Mouse (Mus musculus) gastrocnemius, postnatal 4 days (tissue): ENCODE data around the gene Gm20388. TPM values are rescaled to one million over a fixed set of nuclear protein-coding genes. Genes with fewer than 3 reads are reported as not detected.

ENCODE experiments used
- DNase-seq, 2 experiments: peaks; one replicate each; pipeline ENCODE4 v3.0.0; 2021 to 2022; ENCODE audit warnings: low spot score in 2 of 2, mixed read lengths in 2 of 2
- total RNA-seq, 2 experiments: library from RNA; stranded (reverse); gene quantifications; 2 replicates each; pipeline ENCODE4 v1.2.3; 2021

Gm20388 gene
- total RNA-seq, 2 experiments from 2014 or later = 12.8 to 22.8 TPM

GRCm38 (mm10) chr8:123819683-123820610, 3909.3 kb downstream of the Gm20388 start:
- no peak for DNase-seq

- DNase-seq = no peak
These were observed 3910.1 kb downstream of the Gm20388 start for GRCm38 (mm10) chr8:123820780-123821179.

GRCm38 (mm10) chr8:123823111-123823510, 3912.5 kb downstream of the Gm20388 start:
- no peak for DNase-seq

- no peak for DNase-seq
These were observed 3913.0 kb downstream of the Gm20388 start for GRCm38 (mm10) chr8:123823532-123824123.

- no peak for DNase-seq
These were observed 3915.4 kb downstream of the Gm20388 start for GRCm38 (mm10) chr8:123826001-123826400.

GRCm38 (mm10) chr8:123826758-123827157, 3916.1 kb downstream of the Gm20388 start:
- DNase-seq = no peak

GRCm38 (mm10) chr8:123827523-123827922, 3916.9 kb downstream of the Gm20388 start:
- no peak for DNase-seq

- peak in 1 of 2 experiments; percentile 22 for DNase-seq
These were observed 3922.1 kb downstream of the Gm20388 start for GRCm38 (mm10) chr8:123832757-123833156.

GRCm38 (mm10) chr8:123835451-123835850, 3924.8 kb downstream of the Gm20388 start:
- peak in 1 of 2 experiments; percentile 30 for DNase-seq

GRCm38 (mm10) chr8:123836354-123836753, 3925.7 kb downstream of the Gm20388 start:
- no peak for DNase-seq

- DNase-seq = no peak
These were observed 3927.9 kb downstream of the Gm20388 start for GRCm38 (mm10) chr8:123838496-123838895.

- no peak for DNase-seq
These were observed 3930.1 kb downstream of the Gm20388 start for GRCm38 (mm10) chr8:123840578-123841345.

GRCm38 (mm10) chr8:123842086-123842485, 3931.4 kb downstream of the Gm20388 start:
- no peak for DNase-seq

GRCm38 (mm10) chr8:123844341-123844740, 3933.7 kb downstream of the Gm20388 start:
- no peak for DNase-seq

GRCm38 (mm10) chr8:123845114-123845513, 3934.5 kb downstream of the Gm20388 start:
- no peak for DNase-seq

GRCm38 (mm10) chr8:123845991-123846390, 3935.3 kb downstream of the Gm20388 start:
- DNase-seq = no peak

- DNase-seq = no peak
These were observed 3935.9 kb downstream of the Gm20388 start for GRCm38 (mm10) chr8:123846509-123846908.

- DNase-seq = no peak
These were observed 3936.9 kb downstream of the Gm20388 start for GRCm38 (mm10) chr8:123847546-123847945.

- DNase-seq = no peak
These were observed 3938.7 kb downstream of the Gm20388 start for GRCm38 (mm10) chr8:123849352-123849751.

GRCm38 (mm10) chr8:123851590-123851989, 3940.9 kb downstream of the Gm20388 start:
- no peak for DNase-seq

- DNase-seq = no peak
These were observed 3943.6 kb downstream of the Gm20388 start for GRCm38 (mm10) chr8:123854252-123854651.
